Mouse (Mus musculus) adrenal gland, adult 18-20 months (tissue): ENCODE results near the gene Myl7. TPM values are rescaled to one million over a fixed set of nuclear protein-coding genes. Genes with fewer than 3 reads are reported as not detected.

Experiments used
- DNase-seq, 2 experiments: peaks; one replicate each; pipeline ENCODE4 v3.0.0; 2021 to 2022; ENCODE audit warnings: low spot score in 2 of 2
- total RNA-seq, 2 experiments: library from RNA; stranded (reverse); gene quantifications; 1 replicate in 1 of 2; 2 replicates in 1 of 2; pipeline ENCODE4 v1.2.3; 2021

Myl7 gene
- total RNA-seq, 2 experiments from 2014 or later = not detected

DNA sequence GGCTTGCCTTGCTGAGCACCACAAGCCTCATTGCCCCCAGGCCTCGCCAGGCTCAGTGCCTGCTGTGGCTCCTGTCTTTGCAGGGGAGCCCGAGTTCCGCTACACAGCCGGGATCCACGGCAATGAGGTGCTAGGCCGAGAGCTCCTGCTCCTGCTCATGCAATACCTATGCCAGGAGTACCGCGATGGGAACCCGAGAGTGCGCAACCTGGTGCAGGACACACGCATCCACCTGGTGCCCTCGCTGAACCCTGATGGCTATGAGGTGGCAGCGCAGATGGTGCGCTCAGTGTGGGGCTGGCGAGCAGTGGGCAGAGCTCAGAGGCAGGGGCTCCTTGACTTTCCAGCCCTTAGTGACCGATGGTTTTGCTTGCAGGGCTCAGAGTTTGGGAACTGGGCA is 29.3 kb downstream of the Myl7 start:
- no peak for DNase-seq

DNA sequence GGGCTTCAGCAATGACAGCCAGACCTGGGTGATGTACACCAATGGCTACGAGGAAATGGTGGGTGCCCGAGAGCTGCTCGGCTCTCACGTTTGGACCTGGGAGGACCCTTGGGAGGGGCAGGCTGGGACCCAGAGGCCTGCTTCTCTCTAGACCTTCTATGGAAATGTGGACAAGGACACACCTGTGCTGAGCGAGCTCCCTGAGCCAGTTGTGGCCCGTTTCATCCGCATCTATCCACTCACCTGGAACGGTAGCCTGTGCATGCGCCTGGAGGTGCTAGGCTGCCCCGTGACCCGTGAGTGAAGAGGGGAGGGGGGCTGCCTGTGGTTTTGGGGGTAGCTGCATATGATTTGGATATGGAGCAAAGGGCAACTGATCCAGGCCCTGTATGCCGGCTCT is 30.3 kb downstream of the Myl7 start:
- DNase-seq = no peak

DNA sequence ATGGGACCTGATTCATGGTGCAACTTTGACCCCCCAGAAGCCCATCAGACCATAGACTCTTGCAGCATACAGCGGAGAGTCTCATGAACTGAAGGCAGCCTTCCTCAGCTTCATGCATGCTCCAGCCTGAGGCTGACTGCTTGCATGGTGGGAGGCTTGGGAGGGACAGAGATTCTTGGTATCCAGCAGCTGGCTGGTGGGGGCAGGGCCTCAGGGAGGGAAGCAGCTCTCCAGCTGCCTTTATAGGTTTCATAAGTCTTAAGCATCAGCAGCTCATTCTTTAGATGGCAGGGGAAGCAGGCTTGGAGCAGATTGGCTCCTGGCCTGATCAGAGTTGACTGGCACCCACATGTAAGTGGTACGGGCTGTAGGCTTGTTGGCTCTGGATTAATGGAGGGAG is 31.4 kb downstream of the Myl7 start:
- no peak for DNase-seq

DNA sequence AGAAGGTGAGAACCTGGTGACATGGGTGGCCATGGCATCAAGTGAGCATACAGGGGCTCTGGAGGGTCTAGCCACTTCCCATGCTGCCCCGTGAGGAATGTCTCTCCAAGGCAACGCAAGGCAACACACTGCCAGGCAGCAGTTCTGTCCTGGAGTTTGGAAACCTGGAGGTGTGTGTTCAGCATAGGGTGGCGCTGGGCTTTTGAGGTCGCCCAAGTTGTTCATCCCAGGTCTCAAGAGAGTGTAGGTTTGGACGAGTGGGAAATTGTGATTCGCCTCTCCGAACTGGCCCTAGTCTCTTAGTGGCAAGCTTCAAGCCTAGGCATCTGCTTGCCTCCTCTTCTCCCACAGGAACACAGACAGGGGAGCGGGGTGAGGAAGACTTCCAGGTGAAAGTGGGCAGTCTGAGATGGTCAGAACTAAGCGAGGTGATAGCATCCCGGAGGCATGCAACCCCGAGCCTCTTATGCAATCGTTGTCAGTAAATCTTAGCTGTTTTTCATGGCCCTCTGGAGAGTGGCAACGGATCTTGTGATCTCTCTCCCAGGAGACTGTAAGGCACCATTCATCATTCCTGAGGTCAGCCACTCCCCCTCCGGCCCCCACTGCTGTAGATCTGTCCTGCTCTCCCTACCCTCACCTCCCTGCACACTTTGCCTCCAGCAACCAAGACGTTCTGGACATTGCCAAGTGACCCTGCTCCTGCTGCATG is 36.0 kb downstream of the Myl7 start:
- DNase-seq = peak; percentile 58 to 68

DNA sequence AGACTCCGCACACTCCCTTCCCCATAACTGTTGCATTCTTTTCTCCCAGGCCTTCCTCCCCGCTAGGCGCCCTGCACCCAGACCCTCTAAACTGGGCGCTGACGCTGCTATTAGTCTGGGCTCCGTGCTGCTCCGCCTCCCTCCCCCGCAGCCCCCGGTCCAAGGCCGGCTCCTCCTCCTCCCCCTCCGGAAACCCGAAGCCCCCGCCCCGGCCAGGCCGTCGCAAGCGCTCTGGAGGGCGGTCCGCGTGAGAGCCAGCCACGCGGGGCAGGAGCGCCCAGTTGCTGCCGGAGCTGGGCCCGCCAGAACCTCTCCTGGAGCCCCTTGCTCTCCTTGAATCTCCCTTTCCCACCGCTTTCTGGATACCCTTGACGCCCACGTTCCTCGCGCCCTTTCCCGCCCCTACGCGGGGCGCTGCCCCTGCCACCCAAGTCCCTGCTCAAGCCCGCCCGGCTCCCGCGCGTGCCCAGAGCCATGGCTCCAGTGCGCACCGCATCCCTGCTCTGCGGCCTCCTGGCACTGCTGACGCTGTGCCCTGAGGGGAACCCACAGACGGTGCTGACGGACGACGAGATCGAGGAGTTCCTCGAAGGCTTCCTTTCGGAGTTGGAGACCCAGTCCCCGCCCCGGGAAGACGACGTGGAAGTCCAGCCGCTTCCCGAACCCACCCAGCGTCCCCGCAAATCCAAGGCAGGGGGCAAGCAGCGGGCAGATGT is 36.7 kb downstream of the Myl7 start, which contains the start of gene Aebp1:
TSS of gene Aebp1 (plus strand) at position 270 of the 716 bp plus-strand sequence.
- peak; percentile 81 to 86 for DNase-seq

DNA sequence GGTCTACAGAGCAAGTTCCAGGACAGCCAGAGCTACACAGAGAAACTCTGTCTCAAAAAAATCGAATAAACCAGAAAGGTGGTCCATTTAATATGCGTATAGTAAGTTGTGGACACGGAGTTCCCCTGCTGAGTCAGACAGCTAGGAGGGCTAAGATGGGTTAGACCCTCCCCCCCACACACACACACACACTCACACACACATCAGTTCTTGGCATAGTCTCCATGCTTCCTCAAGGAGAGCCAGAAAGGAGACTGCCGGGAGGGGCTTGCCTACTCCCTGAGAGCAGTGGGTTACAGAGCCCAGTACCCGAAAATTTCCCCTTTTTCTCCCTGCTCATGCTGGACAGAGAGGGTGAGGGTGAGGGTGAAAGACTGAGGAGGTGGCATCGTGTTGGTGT is 37.9 kb downstream of the Myl7 start:
- DNase-seq = no peak

DNA sequence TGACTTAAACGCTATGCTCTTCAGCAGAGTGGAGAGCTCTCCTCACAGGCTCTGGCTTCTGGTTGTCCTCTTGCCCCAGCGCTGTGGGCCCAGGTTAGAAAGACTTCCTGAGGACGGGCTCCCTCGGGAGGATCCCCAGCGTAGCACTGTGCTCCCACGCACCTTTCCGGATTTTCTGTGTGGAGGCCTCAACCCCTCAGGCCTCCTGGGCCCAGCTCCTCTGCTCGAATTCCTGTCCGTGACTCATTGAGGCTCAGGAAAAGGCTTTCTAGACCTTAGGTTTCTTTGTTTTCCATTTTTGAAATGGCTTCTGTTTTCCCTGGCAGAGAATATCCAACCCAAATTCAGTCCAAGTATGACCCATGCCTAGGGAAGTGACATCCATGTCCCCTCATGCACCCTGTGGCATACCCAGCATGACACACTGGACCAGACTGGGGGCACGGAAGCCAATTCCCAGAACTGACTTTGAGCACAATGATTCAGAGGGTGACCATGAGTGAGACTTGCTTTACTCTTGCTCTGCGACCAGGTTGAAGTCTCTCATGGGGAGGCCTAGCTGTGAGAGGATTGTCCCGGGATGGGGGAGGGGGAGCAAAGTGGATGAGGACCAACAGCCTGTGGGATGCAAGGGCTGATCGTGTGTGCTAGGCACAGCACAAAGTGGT is 38.6 kb downstream of the Myl7 start:
- no peak for DNase-seq

DNA sequence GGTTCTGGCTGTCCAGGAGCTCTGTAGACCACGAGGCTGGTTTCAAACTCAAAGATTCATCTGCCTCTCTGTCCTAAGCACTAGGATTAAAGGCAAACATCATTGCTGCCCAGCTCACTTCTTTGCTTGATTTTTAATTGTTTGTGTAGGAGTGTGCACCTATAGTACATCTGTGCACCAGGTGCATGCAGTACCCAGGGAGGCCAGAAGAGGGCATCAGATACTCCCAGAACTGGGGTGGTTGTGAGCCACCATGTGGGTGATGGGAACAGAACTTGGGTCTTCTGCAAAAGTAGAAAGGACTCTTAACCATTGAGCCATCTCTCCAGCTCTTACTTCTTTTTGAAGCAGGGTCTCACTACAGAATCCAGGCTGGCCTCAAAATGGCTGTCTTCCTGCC is 39.9 kb downstream of the Myl7 start:
- DNase-seq = no peak

DNA sequence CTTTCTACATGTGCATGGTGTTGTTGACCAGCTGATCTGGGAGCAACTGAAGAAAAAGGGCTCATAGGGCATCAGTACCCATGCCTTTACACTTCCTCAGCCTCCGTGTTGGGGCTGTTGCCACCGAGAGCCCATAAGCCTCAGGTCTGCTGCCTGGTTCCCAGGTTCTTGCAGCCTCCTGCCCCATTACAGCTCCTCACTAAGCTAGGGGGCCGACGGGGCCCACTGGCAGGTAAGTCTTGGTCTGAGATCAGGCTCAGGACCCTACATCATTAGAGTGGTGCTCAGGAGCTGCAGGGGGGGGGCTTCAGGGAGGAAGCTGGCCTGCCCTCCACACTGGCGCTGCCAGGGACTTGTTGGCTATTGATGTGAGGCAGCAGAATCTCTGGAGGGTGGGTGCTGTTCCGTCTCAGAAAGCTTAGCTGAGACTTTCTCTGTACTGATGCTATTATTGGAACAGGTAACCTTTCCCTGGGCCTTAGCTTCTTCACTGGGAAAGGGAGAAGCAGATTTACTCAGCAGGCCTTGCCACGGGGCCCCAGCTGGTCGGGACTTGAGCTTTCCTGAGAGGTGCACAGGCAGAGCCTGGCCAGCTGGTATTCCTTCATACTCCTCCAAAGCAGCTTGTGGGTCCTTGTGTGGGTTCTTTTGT is 42.0 kb downstream of the Myl7 start:
- no peak for DNase-seq

DNA sequence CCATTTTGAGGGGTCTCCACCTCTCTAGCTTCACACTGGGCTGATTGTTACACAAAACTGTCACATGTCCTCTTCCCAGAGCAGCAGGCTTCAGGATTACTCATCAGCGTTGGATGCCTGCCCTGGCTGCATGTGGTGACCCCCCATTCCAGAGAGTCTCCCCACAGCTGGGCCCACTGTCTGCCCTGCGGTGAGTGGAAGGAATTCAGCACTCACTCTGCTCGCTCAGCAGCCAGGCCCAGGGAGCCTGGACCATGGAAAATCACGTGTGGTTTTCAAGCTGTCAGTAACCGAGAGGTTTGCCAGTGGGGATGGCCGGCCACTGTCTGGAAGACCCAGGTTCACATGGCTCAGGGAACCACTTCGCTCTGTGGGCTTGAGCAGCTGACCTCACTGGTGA is 42.7 kb downstream of the Myl7 start:
- DNase-seq = no peak

DNA sequence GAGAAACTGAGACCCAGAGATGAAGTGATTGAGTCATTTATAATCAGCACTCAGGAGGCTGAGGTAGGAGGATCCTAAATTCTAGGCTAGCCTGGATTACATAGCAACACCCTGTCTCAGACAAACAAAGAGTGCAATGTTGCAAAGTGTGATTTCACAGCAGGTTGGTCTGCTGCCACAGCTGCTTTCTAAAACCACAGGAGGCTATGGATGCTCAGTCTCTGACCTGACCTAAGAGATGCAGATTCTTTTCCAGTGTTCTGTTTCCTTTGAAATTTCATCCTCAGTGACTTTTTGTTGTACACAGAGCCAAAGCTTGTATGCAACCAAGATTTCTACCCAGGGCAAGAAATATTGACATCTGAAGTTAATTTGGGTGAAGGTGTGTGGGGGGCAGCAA is 43.1 kb downstream of the Myl7 start:
- DNase-seq = no peak

DNA sequence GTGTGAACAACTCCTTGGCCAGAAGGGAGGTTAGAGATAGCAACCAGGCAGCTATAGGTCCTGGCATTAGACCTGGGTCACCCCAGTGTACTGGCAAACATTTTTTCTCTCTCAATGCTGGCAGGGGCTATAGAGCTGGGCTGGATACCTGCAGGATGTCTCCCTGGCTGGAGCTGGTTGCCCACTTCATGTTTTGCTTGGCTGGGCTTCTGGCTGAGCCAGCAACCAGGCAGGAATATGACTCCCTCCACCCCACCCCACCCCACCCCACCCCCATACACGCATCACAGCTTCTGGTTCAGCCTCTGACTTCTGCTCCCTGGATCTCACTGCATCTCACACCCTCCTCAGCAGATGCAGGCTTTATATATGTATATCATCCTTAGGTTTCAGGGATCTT is 46.3 kb downstream of the Myl7 start:
- DNase-seq = no peak

DNA sequence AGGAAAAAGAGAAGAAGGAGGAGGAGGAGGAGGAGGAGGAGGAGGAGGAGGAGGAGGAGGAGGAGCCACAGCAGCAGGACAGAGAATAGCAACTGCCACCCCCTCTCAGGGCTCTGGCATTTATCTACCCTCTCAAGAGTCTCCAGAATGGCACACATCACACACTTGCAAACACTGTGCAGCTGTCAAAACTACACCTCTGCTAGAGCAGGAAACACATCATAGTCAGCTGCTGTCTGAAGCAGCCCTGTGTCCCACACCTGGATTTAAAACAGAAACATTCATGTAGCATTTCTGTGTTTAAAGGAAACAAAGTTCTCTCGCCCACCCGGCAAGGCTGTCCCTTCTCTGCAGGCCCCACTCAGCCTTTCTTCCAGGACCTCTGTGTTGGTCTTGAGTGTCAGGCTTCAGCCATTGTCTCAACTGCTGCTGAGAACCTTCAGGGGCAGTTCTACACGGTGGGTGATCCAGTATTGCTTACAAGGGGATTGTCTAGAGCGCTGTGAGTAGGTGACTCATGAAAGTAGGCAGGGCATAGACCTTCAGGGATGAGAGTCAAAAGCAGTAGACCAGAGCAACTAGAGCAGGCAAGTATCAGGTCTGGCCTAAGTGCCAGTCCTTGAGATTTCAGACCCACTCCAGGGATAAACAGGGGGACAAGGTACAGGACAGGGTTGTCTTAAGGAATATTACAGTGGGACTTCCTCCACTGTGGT is 47.4 kb downstream of the Myl7 start:
- DNase-seq = no peak

DNA sequence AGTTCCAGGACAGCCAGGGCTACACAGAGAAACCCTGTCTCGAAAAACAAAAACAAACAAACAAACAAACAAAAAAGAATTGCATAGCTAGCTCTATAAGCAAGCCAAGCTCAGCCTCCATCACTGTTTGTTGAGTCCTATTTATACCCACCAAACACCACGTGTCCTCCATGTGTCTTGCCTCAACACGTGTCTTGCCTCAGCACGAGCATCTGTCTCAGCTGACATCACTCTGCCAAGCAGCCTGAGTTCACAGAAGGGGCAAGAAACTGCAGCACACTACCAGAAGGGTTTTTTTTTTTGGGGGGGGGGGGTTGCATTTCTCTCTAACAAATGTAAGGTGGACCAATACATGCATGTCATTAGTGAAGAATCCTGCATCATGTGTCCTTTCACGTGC is 48.1 kb downstream of the Myl7 start:
- no peak for DNase-seq

DNA sequence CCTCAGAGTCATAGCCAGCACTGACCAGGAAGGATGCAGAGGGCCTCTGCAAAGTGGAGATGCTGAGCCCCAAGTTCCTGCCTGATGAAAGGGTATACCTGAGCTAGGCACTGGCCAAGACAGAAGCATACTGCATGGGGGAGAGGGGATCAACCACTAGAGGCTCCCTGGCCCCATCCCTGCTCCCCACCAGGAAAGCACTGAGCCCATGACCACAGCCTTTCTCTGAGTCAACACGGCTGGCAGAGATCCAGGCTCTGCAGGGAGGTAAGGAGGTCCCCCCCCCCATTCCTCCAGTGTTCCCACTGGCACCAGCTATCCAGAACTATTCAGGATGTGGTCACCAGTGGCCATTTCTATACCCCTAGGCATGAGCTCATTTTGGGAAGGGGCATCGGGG is 49.3 kb downstream of the Myl7 start:
- DNase-seq = no peak

DNA sequence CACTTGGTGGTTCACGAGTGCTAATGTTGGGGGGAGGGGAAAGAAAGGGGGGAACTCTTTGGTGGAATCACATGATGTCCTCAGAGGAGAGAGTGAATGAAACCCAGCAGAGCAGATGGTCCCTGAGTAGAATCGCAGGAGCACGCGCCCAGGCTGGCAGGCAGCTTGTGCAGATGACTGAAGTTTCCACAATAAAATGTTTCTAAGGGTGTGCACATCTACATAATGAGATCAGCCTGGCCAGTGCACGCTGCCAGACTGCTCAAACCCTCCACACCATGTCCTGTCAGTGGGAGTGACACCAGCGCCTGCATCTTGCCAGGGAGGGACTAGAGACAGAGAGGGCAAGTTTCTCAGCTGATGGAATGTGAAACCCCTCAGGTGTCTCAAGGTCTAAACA is 49.8 kb downstream of the Myl7 start:
- DNase-seq = no peak

DNA sequence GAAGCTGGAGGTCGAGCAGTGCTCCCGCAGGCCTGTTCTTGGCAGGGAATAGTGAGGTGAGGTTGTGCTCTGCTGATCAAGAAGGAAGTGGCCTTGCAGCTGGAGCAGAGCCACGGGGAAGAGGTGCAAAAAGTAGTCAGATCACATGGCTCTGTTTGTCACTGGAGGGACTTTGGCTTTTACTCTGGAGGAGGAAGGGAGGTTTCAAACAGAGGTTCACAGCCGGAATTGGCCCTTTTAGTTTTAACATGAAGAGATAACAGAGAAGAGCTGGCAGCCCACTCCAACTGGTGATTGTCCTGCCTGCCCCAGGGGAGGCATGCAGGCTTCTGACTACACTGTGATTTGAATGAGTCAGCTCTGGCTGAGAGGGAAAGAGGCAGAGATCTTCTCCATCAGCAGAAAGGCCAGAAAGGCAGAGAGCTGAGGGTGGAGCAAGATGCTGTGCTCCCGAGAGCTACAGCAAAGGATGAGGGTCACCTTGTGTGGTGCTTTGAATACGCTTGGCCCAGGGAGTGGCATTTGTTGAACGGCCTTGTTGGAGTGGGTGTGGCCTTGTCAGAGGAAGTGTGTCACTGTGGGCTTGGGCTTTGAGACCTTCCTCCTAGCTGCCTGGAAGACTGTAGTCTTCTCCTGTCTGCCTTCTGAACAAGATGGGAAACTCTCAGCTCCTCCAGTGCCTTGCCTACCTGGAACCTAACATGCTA is 51.8 kb downstream of the Myl7 start:
- DNase-seq = no peak
